Mouse (Mus musculus) intestine, postnatal 0 days (tissue): Measurements from ENCODE around the gene Bcas3. TPM values are rescaled to one million over a fixed set of nuclear protein-coding genes. Genes with fewer than 3 reads are reported as not detected.
A peak's percentile ranks its signal among the peaks of the same experiment; 100 is the strongest.

ENCODE experiments used
- ATAC-seq: fragments of 200-750 bp; cut with Nextera tagmentation; 2 replicates; pipeline ENCODE4 v1.8.0; 2017; ENCODE audit warnings: mild to moderate bottlenecking, moderate TSS enrichment, moderate library complexity
- H3K27ac ChIP-seq: fragments of 300-500 bp; sonication (generic); 2 replicates; pipeline ENCODE4 v1.5.1; 2014; ENCODE audit warnings: mild to moderate bottlenecking, low read depth, low read length, moderate library complexity
- H3K27me3 ChIP-seq: fragments of 300-500 bp; sonication (generic); replicated peaks from 2 replicates; pipeline ENCODE4 v1.6.1; 2014; ENCODE audit warnings: low read length, mixed read lengths; ENCODE audit not compliant: control insufficient read depth, insufficient read depth
- H3K36me3 ChIP-seq: fragments of 300-500 bp; sonication (generic); 2 replicates; pipeline ENCODE4 v1.6.1; 2014; ENCODE audit warnings: mild to moderate bottlenecking, moderate library complexity; ENCODE audit not compliant: control insufficient read depth, insufficient read depth
- H3K4me1 ChIP-seq: fragments of 300-500 bp; sonication (generic); replicated peaks from 2 replicates; pipeline ENCODE4 v1.6.1; 2014; ENCODE audit warnings: antibody characterized with exemption, low read length, mixed read lengths; ENCODE audit not compliant: control insufficient read depth, insufficient read depth
- H3K4me2 ChIP-seq: fragments of 300-500 bp; sonication (generic); replicated peaks from 2 replicates; pipeline ENCODE4 v1.6.1; 2014; ENCODE audit warnings: low read depth, mild to moderate bottlenecking, moderate library complexity
- H3K4me3 ChIP-seq: fragments of 300-500 bp; sonication (generic); 2 replicates; pipeline ENCODE4 v1.5.1; 2014; ENCODE audit warnings: low read depth, low read length
- H3K9ac ChIP-seq: fragments of 300-500 bp; sonication (generic); 2 replicates; pipeline ENCODE4 v1.6.1; 2014; ENCODE audit warnings: mild to moderate bottlenecking, low read depth, low read length
- H3K9me3 ChIP-seq: fragments of 300-500 bp; sonication (generic); 2 replicates; pipeline ENCODE4 v1.6.1; 2016; ENCODE audit warnings: mixed run types; ENCODE audit not compliant: control insufficient read depth
- CTCF ChIP-seq: sonication (generic); IDR thresholded peaks from 2 replicates; pipeline ENCODE4 v1.5.1; 2016; ENCODE audit warnings: low read depth, mild to moderate bottlenecking, control low read depth, antibody characterized with exemption, moderate library complexity
- WGBS: fragments of 180-500 bp; shearing (Covaris S2); extraction: QIAGEN DNeasy Blood & Tissue Kit; methylation state at CpG from one replicate; pipeline ENCODE4 v1.1.7; 2014; 5-methylcytosine and 5-hydroxymethylcytosine counted together
- polyA plus RNA-seq: library from polyadenylated mRNA; unstranded; fragments of >200 nt; fragmentation: Nextera tagmentation; extraction: Ambion mirVana; gene quantifications from 2 replicates; pipeline ENCODE4 v1.2.1, GENCODE M21; 2015

Bcas3 gene
- polyA plus RNA-seq, 1 experiment from 2014 or later, result 17.2 TPM

GRCm38 (mm10) chr11:85807353-85807752 lies 454.4 kb downstream of the Bcas3 start:
- WGBS, result 58% methylated on average over 11 of the region's 11 CpGs
- no peaks in the 10 kb centered on the region for H3K36me3 ChIP-seq
- TF ChIP-seq CTCF, result no peak
- ATAC-seq, result no peak
- no peaks in the 10 kb centered on the region for H3K27me3 ChIP-seq
- no peak overlapping the region for H3K4me3 ChIP-seq
- H3K27ac ChIP-seq, result no peak overlapping the region
- H3K9ac ChIP-seq, result no peak overlapping the region
- H3K9me3 ChIP-seq, result no peaks in the 10 kb centered on the region
- H3K4me1 ChIP-seq, result no peaks in the 10 kb centered on the region
- H3K4me2 ChIP-seq, result no peak overlapping the region

- H3K9ac ChIP-seq, result no peak overlapping the region
These were observed 458.3 kb downstream of the Bcas3 start for GRCm38 (mm10) chr11:85811229-85811628.

GRCm38 (mm10) chr11:85811676-85812075 lies 458.7 kb downstream of the Bcas3 start:
- Histone ChIP-seq H3K4me3 (no peak overlapping the region), H3K27ac (no peak overlapping the region), H3K36me3 (no peaks in the 10 kb centered on the region), H3K27me3 (no peaks in the 10 kb centered on the region), H3K9me3 (no peaks in the 10 kb centered on the region), H3K4me2 (no peak overlapping the region), H3K4me1 (0 out of 2 replicates have a peak, but pooled peaks cover 2% of the 10 kb centered on the region), H3K9ac (no peak overlapping the region)
- ATAC-seq, result no peak
- 85% methylated on average over 5 of the region's 5 CpGs for WGBS
- no peak for TF ChIP-seq CTCF

More at GRCm38 (mm10) chr11:85811229-85811628, 458.3 kb downstream of the Bcas3 start:
- H3K4me1 ChIP-seq, result 0 out of 2 replicates have a peak, but pooled peaks cover 2% of the 10 kb centered on the region
- ATAC-seq, result no peak
- no peaks in the 10 kb centered on the region for H3K36me3 ChIP-seq
- no peak overlapping the region for H3K4me3 ChIP-seq
- WGBS, result 45% methylated on average over 4 of the region's 4 CpGs
- H3K9me3 ChIP-seq, result no peaks in the 10 kb centered on the region
- no peak for TF ChIP-seq CTCF
- H3K4me2 ChIP-seq, result no peak overlapping the region
- no peak overlapping the region for H3K27ac ChIP-seq
- H3K27me3 ChIP-seq, result no peaks in the 10 kb centered on the region

- Histone ChIP-seq H3K9ac (no peak overlapping the region), H3K4me2 (peak overlapping the region; percentile 25; the same call in 1 of the 2 replicates), H3K27ac (no peak overlapping the region), H3K4me1 (0 out of 2 replicates have a peak, but pooled peaks cover 2% of the 10 kb centered on the region), H3K36me3 (no peaks in the 10 kb centered on the region), H3K4me3 (no peak overlapping the region), H3K27me3 (no peaks in the 10 kb centered on the region), H3K9me3 (no peaks in the 10 kb centered on the region)
- no peak for TF ChIP-seq CTCF
- ATAC-seq, result peak; percentile 49
- 56% methylated on average over 12 of the region's 12 CpGs for WGBS
These were observed 459.4 kb downstream of the Bcas3 start for GRCm38 (mm10) chr11:85812201-85812966.

- H3K36me3 ChIP-seq, result no peaks in the 10 kb centered on the region
- no peak for TF ChIP-seq CTCF
- H3K9me3 ChIP-seq, result no peaks in the 10 kb centered on the region
- no peak overlapping the region for H3K27ac ChIP-seq
- no peak overlapping the region for H3K9ac ChIP-seq
- no peaks in the 10 kb centered on the region for H3K27me3 ChIP-seq
- H3K4me3 ChIP-seq, result no peak overlapping the region
- H3K4me2 ChIP-seq, result no peak overlapping the region
- 32% methylated on average over 4 of the region's 4 CpGs for whole genome bisulfite sequencing
- 0 out of 2 replicates have a peak, but pooled peaks cover 2% of the 10 kb centered on the region for H3K4me1 ChIP-seq
- no peak for ATAC-seq
These were observed 461.7 kb downstream of the Bcas3 start for GRCm38 (mm10) chr11:85814678-85815077.

GRCm38 (mm10) chr11:85816471-85816870 lies 463.5 kb downstream of the Bcas3 start:
- Histone ChIP-seq H3K27ac (no peak overlapping the region), H3K4me3 (no peak overlapping the region), H3K36me3 (no peaks in the 10 kb centered on the region), H3K9me3 (no peaks in the 10 kb centered on the region), H3K9ac (no peak overlapping the region), H3K4me2 (no peak overlapping the region), H3K4me1 (0 out of 2 replicates have a peak, but pooled peaks cover 2% of the 10 kb centered on the region), H3K27me3 (no peaks in the 10 kb centered on the region)
- no peak for ATAC-seq
- WGBS, result 89% methylated on average over 5 of the region's 5 CpGs
- TF ChIP-seq CTCF, result no peak
